Mouse (Mus musculus) gastrocnemius, postnatal 14 days (tissue): ENCODE results near the gene Ndufb7. TPM values are rescaled to one million over a fixed set of nuclear protein-coding genes. Genes with fewer than 3 reads are reported as not detected.
A peak's percentile ranks its signal among the peaks of the same experiment; 100 is the strongest.
"Not testable (repeated sequence)": the region's sequence is repeated elsewhere in the genome, so short reads cannot be mapped to it uniquely, and the experiment has no call there.

ENCODE experiments used
- DNase-seq: peaks from one replicate; pipeline ENCODE4 v3.0.0; 2021; ENCODE audit warnings: mixed read lengths
- intact Hi-C: fragments of 180-260 bp; cut with DNase I; formaldehyde crosslinking; loops from one replicate; pipeline ENCODE4 v1.15.1; 2025; ENCODE audit warnings: low total_unique reads
- total RNA-seq, 2 experiments: library from RNA; stranded (reverse); gene quantifications; 2 replicates each; pipeline ENCODE4 v1.2.3; 2021

The Ndufb7 gene
- total RNA-seq, 2 experiments from 2014 or later = 439 to 462 TPM

DNA sequence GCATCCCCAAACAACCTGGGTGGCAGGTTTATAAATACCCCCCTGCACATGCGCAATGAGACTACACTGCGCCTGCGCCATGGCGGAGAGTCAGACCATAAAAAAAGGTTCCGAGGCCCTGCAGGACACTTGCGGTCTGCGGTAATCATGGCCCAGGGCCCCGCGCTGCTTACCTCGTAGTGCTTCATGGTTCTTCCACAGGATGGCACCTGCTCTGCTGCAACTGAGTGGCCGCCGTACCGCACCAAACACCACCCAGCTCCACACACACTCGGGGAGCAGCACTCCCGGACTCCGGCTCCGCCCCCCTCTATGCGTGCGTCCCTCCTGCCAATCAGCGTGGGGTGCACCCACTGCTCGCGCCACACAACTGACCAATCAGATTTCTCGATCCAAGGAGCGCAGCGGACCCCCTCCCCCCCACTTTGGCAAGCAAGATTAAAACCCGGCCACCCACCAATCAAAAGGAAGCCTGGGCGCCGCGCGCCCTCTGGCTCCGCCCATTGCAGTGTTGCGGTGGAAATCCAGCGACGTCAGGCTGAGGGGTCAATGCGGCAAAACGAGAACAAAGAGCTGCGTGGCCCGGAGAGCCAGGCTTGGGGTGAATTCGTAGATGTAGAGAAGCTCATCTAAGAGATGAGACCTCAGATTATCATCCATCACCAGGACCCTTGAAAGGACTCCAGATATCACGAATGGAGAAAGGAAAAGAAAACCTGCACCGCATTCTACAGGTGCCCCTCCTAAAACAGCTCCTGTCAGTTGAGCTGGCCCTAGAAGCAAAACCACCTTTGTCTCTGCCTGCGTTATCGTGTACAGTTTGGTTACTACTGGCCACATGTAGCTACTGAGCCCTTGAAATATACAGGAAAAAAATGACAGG, 27.9 kb downstream of the Ndufb7 start:
- intact Hi-C loops = no loop called here
- DNase-seq = peak; percentile 96

GRCm38 (mm10) chr8:83595050-83595345, 28.5 kb downstream of the Ndufb7 start:
- DNase-seq, intact Hi-C loops: not testable (repeated sequence)

- intact Hi-C loops = no loop called here
- DNase-seq = no peak
Measured at GRCm38 (mm10) chr8:83596369-83596768, 29.9 kb downstream of the Ndufb7 start.

DNA sequence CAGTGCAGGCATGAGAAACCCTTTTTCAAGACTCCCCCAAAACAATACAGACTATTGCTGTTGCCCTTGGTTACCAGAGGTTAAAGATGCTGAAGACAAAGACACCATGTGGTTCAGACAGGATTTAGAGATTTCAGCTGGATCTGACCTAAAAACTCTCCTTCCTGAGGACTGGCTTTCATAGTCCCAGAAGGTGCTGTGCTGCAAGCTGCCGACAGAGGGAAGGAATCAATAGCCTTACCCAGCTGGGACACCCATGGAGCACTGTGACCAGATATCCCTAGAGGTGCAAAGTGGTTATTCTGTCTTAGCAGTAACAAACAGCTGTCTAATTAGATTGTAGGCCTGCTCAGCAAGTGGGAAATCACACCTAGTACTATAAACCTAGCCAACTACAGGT, 31.7 kb downstream of the Ndufb7 start:
- no peak for DNase-seq
- intact Hi-C loops = no loop called here

DNA sequence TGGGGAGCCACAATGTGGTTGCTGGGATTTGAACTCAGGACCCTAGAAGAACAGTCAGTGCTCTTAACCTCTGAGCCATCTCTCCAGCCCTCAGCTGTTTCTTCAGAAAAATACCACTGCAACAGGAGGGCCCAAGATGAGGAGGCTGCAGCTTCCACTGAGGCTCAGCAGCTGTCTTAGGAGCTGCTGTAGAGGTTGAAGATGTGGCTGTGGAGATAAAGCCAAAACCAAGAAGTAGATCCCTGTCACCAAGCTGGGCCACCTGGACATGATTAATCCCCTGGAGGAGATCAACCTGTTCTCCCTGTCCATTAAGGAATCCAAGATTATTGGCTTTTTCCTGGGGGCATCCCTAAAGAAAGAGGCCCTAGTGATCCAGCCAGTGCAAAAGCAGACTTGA, 33.3 kb downstream of the Ndufb7 start:
- no peak for DNase-seq
- intact Hi-C loops = no loop called here

DNA sequence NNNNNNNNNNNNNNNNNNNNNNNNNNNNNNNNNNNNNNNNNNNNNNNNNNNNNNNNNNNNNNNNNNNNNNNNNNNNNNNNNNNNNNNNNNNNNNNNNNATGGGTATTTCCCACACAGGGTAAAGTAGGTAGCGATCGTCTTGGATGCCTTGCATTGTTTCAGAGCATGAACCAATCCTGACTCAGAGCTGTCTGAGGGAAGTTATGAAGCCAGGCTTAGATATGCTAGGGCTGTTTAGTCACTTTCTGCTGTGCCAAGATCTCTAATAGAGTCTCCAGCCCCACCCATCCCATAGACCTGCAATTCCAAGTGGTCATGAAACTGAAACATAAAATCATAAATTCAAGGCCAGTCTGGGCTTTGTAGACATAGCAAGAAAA, 36.2 kb downstream of the Ndufb7 start:
- intact Hi-C loops = no loop called here
- DNase-seq = no peak

GRCm38 (mm10) chr8:83607661-83608397, 41.4 kb downstream of the Ndufb7 start, which contains the start of the genes Tecr and Dnajb1:
TSS of gene Tecr (minus strand) at chr8:83607971.
TSS of gene Dnajb1 (plus strand) at chr8:83608193.
- intact Hi-C loops = loop anchor here (5.0 kb wide), 1 partner anchor 41 kb away; the partner anchor contains the start of gene Ndufb7
- peak; percentile 100 for DNase-seq

DNA sequence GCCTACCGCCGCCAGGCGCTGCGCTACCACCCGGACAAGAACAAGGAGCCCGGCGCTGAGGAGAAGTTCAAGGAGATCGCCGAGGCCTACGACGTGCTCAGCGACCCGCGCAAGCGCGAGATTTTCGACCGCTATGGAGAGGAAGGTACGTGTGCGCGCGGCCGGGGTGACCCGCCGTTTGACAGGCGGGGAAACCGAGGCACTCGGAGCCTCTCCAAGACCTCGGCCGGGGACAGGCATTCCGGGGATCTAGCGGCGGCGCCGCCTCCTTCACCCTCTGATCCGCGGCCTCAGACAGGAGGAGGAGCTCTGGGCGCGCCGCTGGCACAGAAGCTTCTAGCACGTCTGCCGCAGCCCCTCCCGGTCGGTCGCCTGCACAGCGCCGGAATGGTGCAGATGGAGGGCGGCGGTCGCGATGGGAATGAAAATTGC, 41.9 kb downstream of the Ndufb7 start:
- intact Hi-C loops = loop anchor here (5.0 kb wide), 1 partner anchor 41 kb away; the partner anchor contains the start of gene Ndufb7
- DNase-seq = peak; percentile 87

DNA sequence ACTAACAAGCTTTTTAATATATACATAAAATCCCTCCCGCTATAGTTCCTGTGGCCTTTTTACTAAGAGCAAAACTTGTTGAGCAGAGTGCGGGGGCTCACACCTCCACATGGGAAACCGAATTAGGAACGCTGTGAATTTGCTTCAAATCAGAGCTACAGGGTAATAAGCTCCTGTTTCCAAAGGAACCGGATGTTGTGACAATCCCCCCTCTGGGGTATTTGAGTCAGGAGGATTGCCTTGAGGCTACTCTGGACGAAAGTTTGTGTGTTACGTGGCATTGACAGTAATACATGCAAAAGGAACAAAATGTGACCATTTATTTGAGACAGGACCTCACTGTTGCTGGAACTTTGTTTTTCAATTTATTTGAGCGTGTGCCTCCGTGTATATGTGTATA, 42.6 kb downstream of the Ndufb7 start:
- DNase-seq = no peak
- intact Hi-C loops = loop anchor here (5.0 kb wide), 1 partner anchor 42 kb away; the partner anchor contains the start of gene Ndufb7

- intact Hi-C loops = loop anchor here (5.0 kb wide), 1 partner anchor 42 kb away; the partner anchor contains the start of gene Ndufb7
- no peak for DNase-seq
Measured at GRCm38 (mm10) chr8:83609547-83610180, 43.2 kb downstream of the Ndufb7 start.

DNA sequence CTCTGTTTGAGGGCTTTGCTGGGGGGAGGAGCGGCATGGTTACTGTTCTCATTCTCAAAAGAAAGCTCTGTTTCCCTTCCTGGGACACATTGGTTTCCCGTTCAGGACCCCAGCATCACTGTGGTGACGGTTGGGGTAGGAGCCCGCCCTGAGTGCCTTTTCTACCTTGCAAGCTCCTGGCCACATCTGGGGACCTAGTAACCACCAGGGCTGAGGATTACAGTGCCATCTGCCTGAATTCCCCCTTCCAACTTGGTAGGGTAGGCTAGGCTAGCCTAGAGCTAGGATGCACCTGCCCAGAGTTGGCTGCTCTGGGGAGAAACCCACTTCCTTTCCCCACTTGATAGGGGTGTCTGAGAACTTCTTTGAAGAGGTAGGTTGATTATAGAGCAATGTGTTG, 45.5 kb downstream of the Ndufb7 start:
- DNase-seq = no peak
- intact Hi-C loops = no loop called here

- no peak for DNase-seq
- intact Hi-C loops = no loop called here
Measured at GRCm38 (mm10) chr8:83613695-83614094, 47.2 kb downstream of the Ndufb7 start.

- DNase-seq = no peak
- intact Hi-C loops = no loop called here
Measured at GRCm38 (mm10) chr8:83616625-83617024, 50.2 kb downstream of the Ndufb7 start.

DNA sequence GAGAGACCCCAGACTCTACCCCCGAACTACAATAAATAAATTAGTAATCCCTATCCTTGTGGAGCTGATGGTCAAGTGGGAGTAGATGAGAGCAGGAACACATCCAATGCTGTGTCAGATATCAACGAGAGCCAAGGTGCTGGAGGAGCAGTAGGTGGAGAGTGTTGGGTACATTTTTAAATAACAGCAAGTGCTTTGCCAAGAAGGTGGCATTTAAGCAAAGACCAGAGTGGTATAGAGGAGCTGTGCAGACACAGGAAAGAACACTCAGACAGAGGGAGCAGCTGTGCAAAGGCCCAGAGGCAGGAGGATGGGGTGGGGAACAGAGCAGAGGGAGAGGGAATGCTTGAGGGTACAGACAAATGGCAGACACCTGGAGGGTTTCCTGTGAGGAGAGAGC, 50.6 kb downstream of the Ndufb7 start:
- intact Hi-C loops = no loop called here
- no peak for DNase-seq

- intact Hi-C loops = no loop called here
- DNase-seq = no peak
Measured at GRCm38 (mm10) chr8:83618566-83618965, 52.1 kb downstream of the Ndufb7 start.

GRCm38 (mm10) chr8:83619568-83620285, 53.3 kb downstream of the Ndufb7 start:
- intact Hi-C loops = no loop called here

More at GRCm38 (mm10) chr8:83619568-83620285, 53.3 kb downstream of the Ndufb7 start:
- no peak for DNase-seq
